Mouse (Mus musculus) lung, adult 2 months (tissue): Measurements from ENCODE around the gene Rnf216.

Source experiments
- CTCF ChIP-seq: fragments of 200-500 bp; IDR thresholded peaks from 2 replicates; pipeline ENCODE4 v1.5.1; 2011; ENCODE audit warnings: mild to moderate bottlenecking, low read length, control low read depth; ENCODE audit not compliant: insufficient read depth
- POLR2A ChIP-seq: fragments of 200-500 bp; IDR thresholded peaks from 2 replicates; pipeline ENCODE4 v1.6.1; 2011; ENCODE audit warnings: low read depth, mild to moderate bottlenecking, control low read depth, low read length, borderline replicate concordance; ENCODE audit errors: extremely low read depth

- no peak for TF ChIP-seq CTCF
- TF ChIP-seq POLR2A = no peak
These were observed 150.8 kb downstream of the Rnf216 start for GRCm38 (mm10) chr5:142961881-142962443.
